Mouse (Mus musculus) hindbrain, embryonic 10.5 days (tissue): Measurements from ENCODE around the gene Fem1b. TPM values are rescaled to one million over a fixed set of nuclear protein-coding genes. Genes with fewer than 3 reads are reported as not detected.
"Not testable (repeated sequence)": the region's sequence is repeated elsewhere in the genome, so short reads cannot be mapped to it uniquely, and the experiment has no call there.

Experiments used
- DNase-seq: peaks from one replicate; pipeline ENCODE4 v3.0.0-alpha.2; 2017; ENCODE audit warnings: low spot score
- H3K27ac ChIP-seq: fragments of 300-500 bp; sonication (generic); 2 replicates; pipeline ENCODE4 v1.5.1; 2016; ENCODE audit warnings: mild to moderate bottlenecking, moderate library complexity
- H3K27me3 ChIP-seq: fragments of 300-500 bp; sonication (generic); 2 replicates; pipeline ENCODE4 v1.6.1; 2016; ENCODE audit warnings: mild to moderate bottlenecking; ENCODE audit not compliant: poor library complexity, insufficient read depth, severe bottlenecking
- H3K36me3 ChIP-seq: fragments of 300-500 bp; sonication (generic); 2 replicates; pipeline ENCODE4 v1.6.1; 2016; ENCODE audit warnings: mild to moderate bottlenecking, moderate library complexity
- H3K4me1 ChIP-seq: fragments of 300-500 bp; sonication (generic); replicated peaks from 2 replicates; pipeline ENCODE4 v1.6.1; 2016; ENCODE audit warnings: mild to moderate bottlenecking
- H3K4me3 ChIP-seq: fragments of 300-500 bp; sonication (generic); 2 replicates; pipeline ENCODE4 v1.5.1; 2016; ENCODE audit warnings: mild to moderate bottlenecking, moderate library complexity
- H3K9me3 ChIP-seq: fragments of 300-500 bp; sonication (generic); 2 replicates; pipeline ENCODE4 v1.6.1; 2016; ENCODE audit warnings: mild to moderate bottlenecking, moderate library complexity
- WGBS: fragments of 180-500 bp; shearing (Covaris S2); methylation state at CpG from one replicate; pipeline ENCODE4 v1.1.7; 2016; 5-methylcytosine and 5-hydroxymethylcytosine counted together
- polyA plus RNA-seq: library from polyadenylated mRNA; unstranded; fragments of >200 nt; fragmentation: Nextera tagmentation; extraction: Ambion mirVana; gene quantifications from 2 replicates; pipeline ENCODE4 v1.2.1, GENCODE M21; 2016

Gene Fem1b
- polyA plus RNA-seq: 30.0 and 32.2 TPM in 2 replicates

GRCm38 (mm10) chr9:62811516-62812121, at the start of gene Fem1b:
Gene Fem1b (minus strand): TSS chr9:62811934.
- whole genome bisulfite sequencing: under 1% methylated on average over 68 of the region's 68 CpGs
- Histone ChIP-seq H3K4me1 (peaks cover 37% of the 10 kb centered on the region), H3K27ac (peak within 1 kb of the TSS; percentile 99), H3K4me3 (peak within 1 kb of the TSS; percentile 98), H3K36me3 (0 out of 2 replicates have a peak, but pooled peaks cover 4% of the 10 kb centered on the region), H3K27me3 (no peaks in the 10 kb centered on the region), H3K9me3 (no peaks in the 10 kb centered on the region)
- peak; percentile 92 for DNase-seq

DNA sequence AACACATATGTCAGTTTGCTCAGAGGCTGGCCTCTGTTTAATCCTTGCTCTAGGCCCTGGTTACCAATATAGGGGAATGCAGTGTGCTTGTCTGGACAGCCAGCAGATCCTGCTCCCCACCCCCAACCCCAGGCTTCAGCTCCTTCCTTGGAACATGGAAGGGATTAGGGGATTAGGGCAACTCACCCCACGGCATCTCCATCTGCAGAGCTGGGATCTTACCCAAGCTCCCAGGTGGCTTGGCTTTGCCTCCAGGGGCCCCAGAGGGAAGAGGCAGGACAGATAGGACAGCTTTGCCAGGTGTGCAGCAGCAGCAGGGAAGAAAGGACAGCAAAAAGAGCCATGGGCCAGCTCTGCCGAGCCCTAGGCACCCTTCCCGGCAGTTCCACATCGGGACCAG, 49.1 kb upstream of the Fem1b start:
- 72% methylated on average over 4 of the region's 4 CpGs for WGBS
- Histone ChIP-seq H3K4me3 (no peak overlapping the region), H3K4me1 (peaks cover 28% of the 10 kb centered on the region), H3K27ac (no peak overlapping the region), H3K27me3 (no peaks in the 10 kb centered on the region), H3K36me3 (no peaks in the 10 kb centered on the region), H3K9me3 (no peaks in the 10 kb centered on the region)
- no peak for DNase-seq

DNA sequence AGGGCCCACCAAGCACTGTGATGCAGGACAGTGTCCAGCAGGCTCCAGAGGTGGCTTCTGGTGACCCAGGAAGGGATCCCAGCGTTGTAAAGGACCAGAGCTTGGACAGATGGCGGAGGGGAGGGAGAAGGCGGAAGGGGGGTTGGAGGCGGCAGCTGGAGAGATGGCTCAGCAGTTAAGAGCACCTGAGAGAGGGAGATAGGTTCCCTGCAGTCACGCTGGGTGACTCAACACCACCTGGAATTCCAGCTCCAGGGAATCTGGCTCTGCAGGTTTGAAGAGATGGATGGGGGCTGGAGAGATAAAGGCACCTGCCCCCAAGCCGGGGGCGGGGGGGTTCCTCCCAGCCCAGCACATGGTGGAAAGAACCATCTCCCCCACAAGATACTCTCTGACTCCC, 48.4 kb upstream of the Fem1b start:
- not testable (repeated sequence) for H3K36me3 ChIP-seq, H3K4me3 ChIP-seq, DNase-seq, H3K27me3 ChIP-seq, H3K27ac ChIP-seq, H3K9me3 ChIP-seq
- WGBS: 60% methylated on average over 7 of the region's 7 CpGs
- peaks cover 28% of the 10 kb centered on the region for H3K4me1 ChIP-seq

GRCm38 (mm10) chr9:62858266-62859019, 46.7 kb upstream of the Fem1b start:
- H3K36me3 ChIP-seq: no peaks in the 10 kb centered on the region
- H3K27me3 ChIP-seq: no peaks in the 10 kb centered on the region
- H3K9me3 ChIP-seq: no peaks in the 10 kb centered on the region
- no peak for DNase-seq
- 65% methylated on average over 8 of the region's 8 CpGs for WGBS
- peak overlapping the region; percentile 19 for H3K27ac ChIP-seq
- no peak overlapping the region for H3K4me3 ChIP-seq
- peaks cover 32% of the 10 kb centered on the region for H3K4me1 ChIP-seq

GRCm38 (mm10) chr9:62857719-62858261, 46.1 kb upstream of the Fem1b start, which contains the start of gene Calml4:
Gene Calml4 (plus strand): TSS chr9:62858080.
- no peaks in the 10 kb centered on the region for H3K9me3 ChIP-seq
- peaks cover 32% of the 10 kb centered on the region for H3K4me1 ChIP-seq
- WGBS: 67% methylated on average over 20 of the region's 20 CpGs
- no peaks in the 10 kb centered on the region for H3K27me3 ChIP-seq
- no peak for DNase-seq
- no peaks in the 10 kb centered on the region for H3K36me3 ChIP-seq
- no peak within 1 kb of the TSS for H3K4me3 ChIP-seq
- H3K27ac ChIP-seq: peak within 1 kb of the TSS; percentile 19

DNA sequence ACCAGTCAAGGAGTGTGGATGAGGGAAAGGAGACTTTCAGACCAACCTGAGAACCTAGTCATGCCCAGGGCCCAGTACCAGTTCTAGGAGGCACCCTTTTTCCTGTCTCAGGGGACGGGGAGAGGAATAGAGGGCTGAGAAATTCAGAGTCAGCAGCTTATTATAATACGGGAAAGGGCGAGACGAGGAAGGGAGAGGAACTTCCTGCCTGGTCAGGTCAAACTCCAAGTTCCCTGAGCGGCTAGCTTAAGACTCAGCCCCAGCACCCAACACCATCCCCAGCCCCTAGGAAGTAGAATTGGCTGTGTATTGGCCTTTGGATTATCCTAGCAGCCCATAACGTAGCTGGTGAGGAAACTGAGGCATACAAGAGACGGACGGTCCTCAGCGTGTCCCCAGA, 45.5 kb upstream of the Fem1b start:
- no peak overlapping the region for H3K4me3 ChIP-seq
- H3K9me3 ChIP-seq: no peaks in the 10 kb centered on the region
- DNase-seq: no peak
- H3K27ac ChIP-seq: no peak overlapping the region
- 85% methylated on average over 9 of the region's 9 CpGs for WGBS
- H3K36me3 ChIP-seq: no peaks in the 10 kb centered on the region
- H3K4me1 ChIP-seq: peaks cover 33% of the 10 kb centered on the region
- H3K27me3 ChIP-seq: no peaks in the 10 kb centered on the region

DNA sequence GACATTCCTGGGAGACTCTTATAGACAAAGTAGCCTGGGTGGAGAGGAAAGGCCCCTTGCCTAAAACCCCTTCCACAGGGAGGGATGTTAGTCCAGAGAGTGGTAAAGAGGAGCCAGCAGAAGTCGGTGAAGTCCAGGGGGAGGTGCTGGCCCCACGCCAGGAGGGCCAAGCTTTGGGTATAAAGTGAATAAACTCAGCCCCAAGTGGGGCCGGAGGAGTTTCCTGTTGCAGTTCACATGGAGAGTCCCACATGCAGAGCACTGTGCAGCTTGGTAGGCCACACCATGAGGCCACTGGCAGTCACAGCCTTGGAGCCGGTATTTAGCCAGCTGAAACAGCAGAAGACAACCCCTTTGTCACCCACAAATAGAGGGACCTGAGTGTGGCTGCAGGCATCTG, 42.7 kb upstream of the Fem1b start:
- 62% methylated on average over 4 of the region's 4 CpGs for WGBS
- Histone ChIP-seq H3K9me3 (no peaks in the 10 kb centered on the region), H3K36me3 (0 out of 2 replicates have a peak, but pooled peaks cover 5% of the 10 kb centered on the region), H3K4me1 (peaks cover 46% of the 10 kb centered on the region), H3K27me3 (no peaks in the 10 kb centered on the region), H3K27ac (no peak overlapping the region), H3K4me3 (no peak overlapping the region)
- no peak for DNase-seq

- DNase-seq: no peak
- no peak overlapping the region for H3K4me3 ChIP-seq
- 0 out of 2 replicates have a peak overlapping the region, but pooled peaks have one; percentile 51 for H3K27ac ChIP-seq
- peaks cover 31% of the 10 kb centered on the region for H3K4me1 ChIP-seq
- no peaks in the 10 kb centered on the region for H3K27me3 ChIP-seq
- H3K9me3 ChIP-seq: no peaks in the 10 kb centered on the region
- 59% methylated on average over 2 of the region's 2 CpGs for WGBS
- 0 out of 2 replicates have a peak, but pooled peaks cover 5% of the 10 kb centered on the region for H3K36me3 ChIP-seq
These were observed 39.8 kb upstream of the Fem1b start for GRCm38 (mm10) chr9:62851571-62851970.

DNA sequence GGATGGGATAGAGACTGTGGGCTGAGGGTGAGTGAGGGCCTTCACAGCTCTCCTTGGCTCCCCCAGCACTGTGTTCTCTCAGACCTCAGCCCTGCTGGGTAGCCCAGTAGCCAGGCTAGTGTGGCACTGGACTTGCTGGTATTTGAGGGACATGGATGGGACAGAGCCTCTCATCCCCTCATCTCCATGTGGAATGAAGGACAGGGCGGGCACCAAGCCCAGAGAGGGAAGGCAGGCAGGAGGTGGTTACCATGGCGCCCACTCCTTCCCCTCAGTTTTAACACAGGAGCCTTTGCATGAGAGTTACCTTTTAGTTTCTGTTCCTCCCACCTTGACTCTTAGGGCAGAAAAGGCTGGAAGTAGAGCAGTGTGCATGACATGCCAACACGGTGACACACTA, 36.9 kb upstream of the Fem1b start:
- Histone ChIP-seq H3K9me3 (no peaks in the 10 kb centered on the region), H3K27ac (no peak overlapping the region), H3K36me3 (0 out of 2 replicates have a peak, but pooled peaks cover 5% of the 10 kb centered on the region), H3K4me3 (no peak overlapping the region), H3K4me1 (peaks cover 27% of the 10 kb centered on the region), H3K27me3 (no peaks in the 10 kb centered on the region)
- DNase-seq: no peak
- WGBS: 79% methylated on average over 3 of the region's 3 CpGs

DNA sequence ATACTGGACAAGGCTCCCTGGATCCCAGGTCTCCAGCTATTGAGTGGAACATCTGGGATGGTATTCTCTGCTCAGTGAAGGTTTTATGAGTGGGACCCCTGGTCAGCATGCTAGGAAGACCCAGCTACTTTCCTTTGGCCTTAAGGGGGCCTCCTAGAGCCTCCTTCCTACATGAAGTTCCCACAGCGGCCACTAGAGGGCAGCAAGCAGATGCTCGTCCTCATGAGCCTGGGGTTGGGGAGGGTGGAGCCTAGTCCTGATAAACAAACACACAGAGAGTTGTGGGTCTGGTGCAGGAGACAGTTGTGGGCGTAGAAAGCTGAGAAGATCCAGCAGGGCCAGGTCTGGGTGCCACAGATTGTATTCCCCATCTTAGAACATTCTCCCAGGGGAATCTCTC, 36.0 kb upstream of the Fem1b start:
- Histone ChIP-seq H3K4me3 (no peak overlapping the region), H3K27ac (peak overlapping the region; percentile 25; the same call in 1 of the 2 replicates), H3K27me3 (no peaks in the 10 kb centered on the region), H3K36me3 (0 out of 2 replicates have a peak, but pooled peaks cover 5% of the 10 kb centered on the region), H3K4me1 (peaks cover 27% of the 10 kb centered on the region), H3K9me3 (no peaks in the 10 kb centered on the region)
- peak; percentile 88 for DNase-seq
- 6% methylated on average over 3 of the region's 3 CpGs for WGBS

GRCm38 (mm10) chr9:62844461-62844860, 32.7 kb upstream of the Fem1b start:
- Histone ChIP-seq H3K27ac (no peak overlapping the region), H3K27me3 (0 out of 2 replicates have a peak, but pooled peaks cover 3% of the 10 kb centered on the region), H3K4me1 (peaks cover 27% of the 10 kb centered on the region), H3K9me3 (no peaks in the 10 kb centered on the region), H3K36me3 (no peaks in the 10 kb centered on the region), H3K4me3 (no peak overlapping the region)
- DNase-seq: no peak
- WGBS: 93% methylated on average over 5 of the region's 5 CpGs

GRCm38 (mm10) chr9:62843356-62844024, 31.8 kb upstream of the Fem1b start:
- Histone ChIP-seq H3K36me3 (no peaks in the 10 kb centered on the region), H3K9me3 (no peaks in the 10 kb centered on the region), H3K27ac (no peak overlapping the region), H3K27me3 (0 out of 2 replicates have a peak, but pooled peaks cover 3% of the 10 kb centered on the region), H3K4me3 (no peak overlapping the region), H3K4me1 (peaks cover 35% of the 10 kb centered on the region)
- 80% methylated on average over 10 of the region's 10 CpGs for WGBS
- DNase-seq: no peak
